Mouse (Mus musculus): ENCODE measurements around the gene Mcm2. TPM values are rescaled to one million over a fixed set of nuclear protein-coding genes. Genes with fewer than 3 reads are reported as not detected.

Gene Mcm2
- polyA plus RNA-seq, 1 experiment: 128 TPM

- Histone ChIP-seq H3K4me3 (replicated peaks) (no peak overlapping the region), H3K9me3 (ENCODE audit: control insufficient read depth, low read length) (no peaks in the 10 kb centered on the region), H3K36me3 (ENCODE audit: control insufficient read depth) (no peaks in the 10 kb centered on the region), H3K4me1 (ENCODE audit: control insufficient read depth) (no peaks in the 10 kb centered on the region; the same call in 1 of the 2 replicates), H3K27me3 (ENCODE audit: control insufficient read depth) (peaks cover 28% of the 10 kb centered on the region)
- TF ChIP-seq TAL1 (IDR thresholded peaks at IDR 0.05; ENCODE audit: low read length): no peak
- TF ChIP-seq GATA1 (IDR thresholded peaks at IDR 0.05; ENCODE audit: low read length): no peak
Measured at GRCm38 (mm10) chr6:88937971-88938663, 39.5 kb upstream of the Mcm2 start.

GRCm38 (mm10) chr6:88937214-88937549 is 38.6 kb upstream of the Mcm2 start:
- no peaks in the 10 kb centered on the region; the same call in 1 of the 2 replicates for H3K4me1 ChIP-seq (ENCODE audit: control insufficient read depth)
- H3K4me3 ChIP-seq (replicated peaks): no peak overlapping the region
- no peaks in the 10 kb centered on the region for H3K36me3 ChIP-seq (ENCODE audit: control insufficient read depth)
- no peaks in the 10 kb centered on the region for H3K9me3 ChIP-seq (ENCODE audit: control insufficient read depth, low read length)
- H3K27me3 ChIP-seq (ENCODE audit: control insufficient read depth): peaks cover 28% of the 10 kb centered on the region
- TF ChIP-seq GATA1 (IDR thresholded peaks at IDR 0.05; ENCODE audit: low read length): no peak
- no peak for TF ChIP-seq TAL1 (IDR thresholded peaks at IDR 0.05; ENCODE audit: low read length)

GRCm38 (mm10) chr6:88936342-88937213 is 38.0 kb upstream of the Mcm2 start:
- no peaks in the 10 kb centered on the region for H3K36me3 ChIP-seq (ENCODE audit: control insufficient read depth)
- no peaks in the 10 kb centered on the region for H3K9me3 ChIP-seq (ENCODE audit: control insufficient read depth, low read length)
- H3K4me3 ChIP-seq (replicated peaks): no peak overlapping the region
- H3K27me3 ChIP-seq (ENCODE audit: control insufficient read depth): peaks cover 28% of the 10 kb centered on the region
- TF ChIP-seq GATA1 (IDR thresholded peaks at IDR 0.05; ENCODE audit: low read length) (no peak), TAL1 (IDR thresholded peaks at IDR 0.05; ENCODE audit: low read length) (no peak)
- no peaks in the 10 kb centered on the region; the same call in 1 of the 2 replicates for H3K4me1 ChIP-seq (ENCODE audit: control insufficient read depth)

GRCm38 (mm10) chr6:88935735-88936276 is 37.2 kb upstream of the Mcm2 start:
- no peak for TF ChIP-seq GATA1 (IDR thresholded peaks at IDR 0.05; ENCODE audit: low read length)
- no peak for TF ChIP-seq TAL1 (IDR thresholded peaks at IDR 0.05; ENCODE audit: low read length)
- Histone ChIP-seq H3K4me3 (replicated peaks) (no peak overlapping the region), H3K4me1 (ENCODE audit: control insufficient read depth) (no peaks in the 10 kb centered on the region; the same call in 1 of the 2 replicates), H3K27me3 (ENCODE audit: control insufficient read depth) (peaks cover 28% of the 10 kb centered on the region), H3K9me3 (ENCODE audit: control insufficient read depth, low read length) (no peaks in the 10 kb centered on the region), H3K36me3 (ENCODE audit: control insufficient read depth) (no peaks in the 10 kb centered on the region)

GRCm38 (mm10) chr6:88934816-88935215 is 36.2 kb upstream of the Mcm2 start:
- no peak for TF ChIP-seq TAL1 (IDR thresholded peaks at IDR 0.05; ENCODE audit: low read length)
- no peak for TF ChIP-seq GATA1 (IDR thresholded peaks at IDR 0.05; ENCODE audit: low read length)
- peaks cover 23% of the 10 kb centered on the region for H3K27me3 ChIP-seq (ENCODE audit: control insufficient read depth)

GRCm38 (mm10) chr6:88934132-88934531 is 35.6 kb upstream of the Mcm2 start:
- peaks cover 23% of the 10 kb centered on the region for H3K27me3 ChIP-seq (ENCODE audit: control insufficient read depth)

More at GRCm38 (mm10) chr6:88934816-88935215, 36.2 kb upstream of the Mcm2 start:
- no peaks in the 10 kb centered on the region for H3K36me3 ChIP-seq (ENCODE audit: control insufficient read depth)
- H3K9me3 ChIP-seq (ENCODE audit: control insufficient read depth, low read length): no peaks in the 10 kb centered on the region
- no peak overlapping the region for H3K4me3 ChIP-seq (replicated peaks)
- H3K4me1 ChIP-seq (ENCODE audit: control insufficient read depth): no peaks in the 10 kb centered on the region; the same call in 1 of the 2 replicates

GRCm38 (mm10) chr6:88931449-88931848 is 32.9 kb upstream of the Mcm2 start:
- no peak overlapping the region for H3K4me3 ChIP-seq (replicated peaks)
- TF ChIP-seq TAL1 (IDR thresholded peaks at IDR 0.05; ENCODE audit: low read length) (no peak), GATA1 (IDR thresholded peaks at IDR 0.05; ENCODE audit: low read length) (no peak)
- H3K4me1 ChIP-seq (ENCODE audit: control insufficient read depth): peaks cover 3% of the 10 kb centered on the region
- H3K36me3 ChIP-seq (ENCODE audit: control insufficient read depth): no peaks in the 10 kb centered on the region
- H3K27me3 ChIP-seq (ENCODE audit: control insufficient read depth): peaks cover 13% of the 10 kb centered on the region
- no peaks in the 10 kb centered on the region for H3K9me3 ChIP-seq (ENCODE audit: control insufficient read depth, low read length)

More at GRCm38 (mm10) chr6:88934132-88934531, 35.6 kb upstream of the Mcm2 start:
- TF ChIP-seq GATA1 (IDR thresholded peaks at IDR 0.05; ENCODE audit: low read length): no peak
- no peak for TF ChIP-seq TAL1 (IDR thresholded peaks at IDR 0.05; ENCODE audit: low read length)
- H3K4me3 ChIP-seq (replicated peaks): no peak overlapping the region
- H3K4me1 ChIP-seq (ENCODE audit: control insufficient read depth): no peaks in the 10 kb centered on the region; the same call in 1 of the 2 replicates
- no peaks in the 10 kb centered on the region for H3K9me3 ChIP-seq (ENCODE audit: control insufficient read depth, low read length)
- no peaks in the 10 kb centered on the region for H3K36me3 ChIP-seq (ENCODE audit: control insufficient read depth)

GRCm38 (mm10) chr6:88930049-88930448 is 31.5 kb upstream of the Mcm2 start:
- Histone ChIP-seq H3K9me3 (ENCODE audit: control insufficient read depth, low read length) (no peaks in the 10 kb centered on the region), H3K36me3 (ENCODE audit: control insufficient read depth) (no peaks in the 10 kb centered on the region), H3K4me1 (ENCODE audit: control insufficient read depth) (peaks cover 3% of the 10 kb centered on the region; the same call in 1 of the 2 replicates), H3K27me3 (ENCODE audit: control insufficient read depth) (peaks cover 8% of the 10 kb centered on the region), H3K4me3 (replicated peaks) (no peak overlapping the region)
- TF ChIP-seq TAL1 (IDR thresholded peaks at IDR 0.05; ENCODE audit: low read length) (no peak), GATA1 (IDR thresholded peaks at IDR 0.05; ENCODE audit: low read length) (no peak)

GRCm38 (mm10) chr6:88929451-88929850 is 30.9 kb upstream of the Mcm2 start:
- Histone ChIP-seq H3K4me3 (replicated peaks) (no peak overlapping the region), H3K27me3 (ENCODE audit: control insufficient read depth) (0 out of 2 replicates have a peak, but pooled peaks cover 5% of the 10 kb centered on the region), H3K9me3 (ENCODE audit: control insufficient read depth, low read length) (no peaks in the 10 kb centered on the region), H3K4me1 (ENCODE audit: control insufficient read depth) (peaks cover 5% of the 10 kb centered on the region), H3K36me3 (ENCODE audit: control insufficient read depth) (no peaks in the 10 kb centered on the region)
- no peak for TF ChIP-seq GATA1 (IDR thresholded peaks at IDR 0.05; ENCODE audit: low read length)
- TF ChIP-seq TAL1 (IDR thresholded peaks at IDR 0.05; ENCODE audit: low read length): no peak
